Mouse (Mus musculus) mouse embryonic stem cell (cell line): ENCODE measurements around the gene Stk32c.

Experiments used
- in situ Hi-C, 2 experiments: fragments of 300-500 bp; cut with MboI; formaldehyde crosslinking; loops; 1 replicate in 1 of 2; 3 replicates in 1 of 2; pipeline ENCODE4 v1.14.3; 2019 to 2020; ENCODE audit warnings: low sequenced_read_pairs in 2 of 2, low pct_unique_long_range_greater_than_20kb in 1 of 2, mixed read lengths in 1 of 2; ENCODE audit not compliant: unreplicated experiment in 1 of 2

Gene Stk32c

DNA sequence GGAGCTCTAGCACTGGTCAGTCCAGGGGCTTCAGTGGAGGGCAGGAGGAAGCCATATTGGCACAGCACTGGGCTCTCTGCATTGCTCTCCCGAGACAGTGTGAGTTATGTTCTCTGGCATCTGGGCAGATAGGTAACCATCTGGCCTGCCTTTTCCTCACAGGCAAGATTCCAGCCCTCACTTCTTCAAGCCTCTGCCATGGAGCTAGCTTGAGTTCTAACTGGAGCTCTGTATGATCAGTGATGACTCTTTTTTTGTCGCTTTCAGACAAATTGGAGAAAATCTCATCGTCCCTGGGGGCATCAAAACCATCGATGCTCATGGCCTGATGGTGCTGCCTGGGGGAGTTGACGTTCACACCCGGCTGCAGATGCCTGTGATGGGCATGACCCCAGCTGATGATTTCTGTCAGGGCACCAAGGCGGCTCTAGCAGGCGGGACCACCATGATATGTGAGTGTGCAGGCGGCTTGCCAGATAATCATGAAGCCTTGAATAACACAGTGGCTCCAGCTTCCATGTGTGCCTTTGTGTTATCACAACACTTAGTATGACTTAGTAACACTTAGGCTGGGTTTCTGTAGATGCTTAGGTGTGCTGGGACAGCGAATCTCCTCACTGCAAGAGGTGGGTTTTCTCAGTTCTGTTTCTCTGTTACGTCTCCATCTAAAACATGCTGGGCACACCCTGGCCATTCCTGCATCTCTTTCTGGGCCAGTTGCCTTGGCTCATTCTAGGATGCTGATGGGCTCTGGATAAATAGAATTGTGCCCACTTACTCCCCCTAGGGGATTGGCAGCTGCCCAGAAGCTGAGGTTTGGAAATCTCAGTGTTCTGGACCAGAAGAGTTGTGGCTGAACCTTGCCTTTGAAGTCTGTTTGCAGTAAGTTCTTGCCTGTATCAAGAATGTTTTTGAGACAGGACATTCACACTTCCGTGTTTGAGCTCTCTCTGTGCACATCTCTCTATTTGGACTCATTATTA is 122.9 kb downstream of the Stk32c start:
- in situ Hi-C loops = no loop called here

DNA sequence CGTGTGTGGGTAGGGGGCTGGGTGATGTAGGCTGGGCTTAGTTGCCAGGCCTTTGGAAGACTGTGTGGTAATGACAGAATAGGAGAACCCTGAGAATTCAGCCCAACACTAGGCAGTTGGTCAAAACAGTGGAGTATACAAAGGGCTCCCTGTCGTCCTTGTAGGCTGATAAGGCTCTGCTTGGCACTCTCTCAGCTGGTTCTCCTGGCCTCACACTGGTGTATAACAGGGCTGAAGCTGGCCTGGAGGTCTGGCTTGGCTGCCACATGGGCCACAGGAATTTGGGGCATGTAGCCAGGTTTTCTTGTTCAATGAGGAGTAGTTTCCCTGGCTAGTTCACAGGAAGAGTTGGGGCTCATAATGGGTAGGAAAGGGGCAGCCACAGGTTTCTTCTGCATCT is 125.3 kb downstream of the Stk32c start:
- in situ Hi-C loops = no loop called here

GRCm38 (mm10) chr7:139086195-139087158 is 126.6 kb downstream of the Stk32c start:
- in situ Hi-C loops = no loop called here

- in situ Hi-C loops = no loop called here
Measured at GRCm38 (mm10) chr7:139085629-139086194, 127.4 kb downstream of the Stk32c start, which contains the start of gene Dpysl4. TSS of gene Dpysl4 (plus strand) at chr7:139086001.

GRCm38 (mm10) chr7:139084316-139084715 is 128.8 kb downstream of the Stk32c start:
- in situ Hi-C loops = no loop called here

DNA sequence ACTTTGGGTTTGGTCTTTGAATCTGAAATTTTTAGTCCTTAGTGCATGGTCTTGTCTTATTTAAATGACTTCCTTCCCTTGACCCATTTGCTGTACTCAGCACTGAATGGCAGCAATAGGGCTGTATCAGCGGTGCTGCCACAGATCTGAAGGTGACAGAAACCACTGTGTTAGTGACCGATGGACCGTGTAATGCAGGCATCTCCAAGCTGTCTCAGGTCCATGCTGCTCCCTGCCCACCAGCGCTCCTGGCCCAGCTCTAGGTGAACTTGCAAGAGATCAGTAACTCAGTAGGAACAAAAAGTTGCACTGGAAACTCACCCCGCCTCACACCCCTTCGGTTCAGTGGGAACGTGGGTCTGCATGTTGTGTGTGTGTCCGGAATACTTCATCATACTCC is 130.8 kb downstream of the Stk32c start:
- in situ Hi-C loops = no loop called here

GRCm38 (mm10) chr7:139081158-139081557 is 131.9 kb downstream of the Stk32c start:
- in situ Hi-C loops = no loop called here

DNA sequence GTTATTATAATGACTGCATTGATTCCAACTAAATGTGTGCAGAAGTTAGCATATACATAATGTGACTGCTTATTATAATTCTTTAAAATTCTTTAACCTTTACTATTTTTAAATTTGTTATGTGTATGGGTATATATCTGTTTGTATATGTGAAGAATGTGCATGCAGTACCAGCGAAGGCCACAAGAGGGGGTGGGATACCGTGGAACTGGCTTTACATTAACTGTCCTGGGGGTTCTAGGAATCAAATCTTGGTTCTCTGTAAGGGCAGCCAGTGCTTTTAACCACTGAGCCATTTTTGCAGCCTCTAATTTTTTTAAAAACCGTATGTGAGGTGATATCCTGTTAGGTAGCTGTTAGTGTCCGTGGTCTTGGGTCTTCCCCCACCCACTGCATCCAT is 132.4 kb downstream of the Stk32c start:
- in situ Hi-C loops = no loop called here

DNA sequence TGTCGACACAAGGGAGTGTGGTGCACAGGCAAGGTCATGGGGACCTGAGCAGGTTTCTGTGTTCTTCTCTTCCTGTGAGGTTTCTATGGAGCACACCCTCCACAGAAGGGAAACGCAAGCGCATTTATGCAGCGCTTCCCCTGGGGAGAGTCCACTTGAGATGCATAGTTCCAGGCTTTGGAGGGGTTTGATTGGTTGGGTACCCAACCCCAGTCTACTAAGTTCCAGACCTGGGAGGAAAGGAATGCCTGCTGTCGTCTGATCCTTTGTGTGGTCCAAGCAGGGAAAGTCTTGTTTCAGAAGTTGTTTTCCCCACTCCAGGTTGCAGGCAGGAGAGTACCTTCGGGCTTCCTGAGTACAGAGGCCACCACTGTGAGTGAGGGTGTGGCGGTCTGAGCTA is 134.0 kb downstream of the Stk32c start:
- in situ Hi-C loops = no loop called here

GRCm38 (mm10) chr7:139078181-139078580 is 134.9 kb downstream of the Stk32c start:
- in situ Hi-C loops = no loop called here

DNA sequence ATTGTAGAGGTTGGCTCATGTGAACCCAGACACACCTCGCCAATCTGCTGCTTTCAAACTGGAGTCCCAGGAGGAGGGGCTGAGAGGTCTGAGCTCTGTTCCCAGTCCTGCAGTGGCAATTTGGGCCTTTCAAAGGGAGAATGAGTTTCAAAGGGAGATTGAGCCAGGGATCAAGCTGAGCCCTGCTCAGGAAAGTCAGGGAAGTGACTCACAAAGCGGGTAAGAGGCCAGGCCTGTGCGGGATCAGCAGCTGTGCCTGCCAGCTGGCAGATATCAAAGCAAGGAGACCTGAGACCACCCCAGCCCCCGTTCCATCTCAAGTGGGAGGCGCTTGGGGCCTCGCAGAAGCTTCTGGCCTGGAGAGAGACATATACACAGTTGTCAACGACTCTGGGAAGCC is 135.8 kb downstream of the Stk32c start:
- in situ Hi-C loops = no loop called here

DNA sequence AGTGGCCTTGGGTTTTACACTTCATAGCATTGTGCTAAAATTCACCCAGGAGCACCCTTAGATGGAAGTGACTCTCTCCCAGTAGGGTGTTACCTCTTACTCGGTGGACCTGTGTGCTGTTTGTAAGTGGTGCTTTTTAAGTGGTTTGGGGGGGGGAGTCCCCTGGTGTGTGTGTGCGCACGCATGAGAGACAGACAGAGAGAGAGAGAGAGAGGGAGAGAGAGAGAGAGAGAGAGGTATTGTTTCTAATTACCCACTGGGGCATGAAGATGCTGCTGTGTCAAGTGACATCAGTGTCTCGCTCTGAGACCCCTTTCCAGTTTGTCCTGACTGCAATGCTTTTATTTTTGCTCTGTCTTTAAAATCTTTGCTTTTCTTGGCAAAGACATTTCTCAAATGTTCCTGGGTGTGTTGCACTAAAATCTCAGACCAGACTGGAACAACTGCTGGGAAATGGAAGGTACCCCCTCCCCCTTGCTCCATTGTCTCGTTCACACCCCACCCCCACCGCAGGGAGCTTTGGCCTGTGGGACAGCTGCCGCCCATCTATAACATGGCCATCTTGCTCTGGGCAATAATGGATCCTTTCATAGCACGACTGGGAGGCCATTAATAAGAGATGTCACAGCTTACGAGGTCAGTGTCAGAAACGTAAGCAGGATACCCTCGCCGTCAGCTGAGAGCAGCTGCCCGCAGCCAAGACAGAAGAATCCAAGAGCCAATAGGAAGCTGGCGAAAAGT is 137.9 kb downstream of the Stk32c start:
- in situ Hi-C loops = no loop called here

DNA sequence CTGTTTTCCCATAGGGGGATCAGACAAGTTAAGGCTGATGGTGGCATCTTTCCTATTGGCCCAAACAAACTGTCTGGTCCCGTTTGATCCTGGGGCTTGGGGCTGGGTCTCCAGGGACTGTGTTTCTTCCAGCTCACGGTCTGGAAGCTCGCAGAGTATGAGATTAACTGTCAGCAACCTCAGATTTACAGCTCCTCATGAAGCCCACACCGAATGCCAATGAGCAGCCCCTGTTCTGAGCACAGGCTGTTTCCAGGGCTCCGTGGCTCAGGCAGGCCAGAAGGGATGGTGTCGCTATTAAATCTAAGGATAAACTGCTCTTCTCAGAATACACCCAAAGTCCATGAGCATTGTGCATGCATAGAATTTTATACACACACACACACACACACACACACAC is 138.9 kb downstream of the Stk32c start:
- in situ Hi-C loops = no loop called here

GRCm38 (mm10) chr7:139068182-139068623 is 144.9 kb downstream of the Stk32c start:
- in situ Hi-C loops = no loop called here

DNA sequence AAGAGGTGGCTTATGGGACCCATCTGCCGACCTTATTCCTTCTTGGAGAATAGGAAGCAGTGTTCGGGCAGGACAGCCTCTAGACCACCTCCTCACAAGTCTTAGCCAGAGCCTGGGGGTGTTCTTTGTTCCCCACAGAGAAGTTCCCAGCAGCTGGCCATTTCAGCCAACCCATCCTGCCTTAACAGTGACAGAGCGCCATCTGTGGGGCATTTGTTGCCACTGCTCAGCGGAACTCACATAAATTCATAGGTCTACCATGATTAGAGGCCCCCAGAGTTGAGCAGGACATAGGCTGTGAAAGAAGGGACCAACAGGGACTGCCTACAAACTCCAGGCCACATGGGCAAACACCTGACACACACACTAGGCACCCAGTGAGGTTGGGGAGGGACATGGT is 149.7 kb downstream of the Stk32c start:
- in situ Hi-C loops = no loop called here
